Mouse (Mus musculus) hindbrain, embryonic 12.5 days (tissue): ENCODE data around the gene Rbfox1. TPM values are rescaled to one million over a fixed set of nuclear protein-coding genes. Genes with fewer than 3 reads are reported as not detected.

Experiments used
- ATAC-seq: fragments of 200-750 bp; cut with Nextera tagmentation; 2 replicates; pipeline ENCODE4 v1.8.0; 2017; ENCODE audit warnings: moderate TSS enrichment; ENCODE audit not compliant: low FRiP score
- H3K27ac ChIP-seq: fragments of 300-500 bp; sonication (generic); 2 replicates; pipeline ENCODE4 v1.5.1; 2016; ENCODE audit warnings: mild to moderate bottlenecking
- H3K27me3 ChIP-seq: fragments of 300-500 bp; sonication (generic); 2 replicates; pipeline ENCODE4 v1.6.1; 2016; ENCODE audit warnings: mild to moderate bottlenecking
- H3K36me3 ChIP-seq: fragments of 300-500 bp; sonication (generic); 2 replicates; pipeline ENCODE4 v1.6.1; 2016; ENCODE audit warnings: mild to moderate bottlenecking
- H3K4me1 ChIP-seq: fragments of 300-500 bp; sonication (generic); 2 replicates; pipeline ENCODE4 v1.6.1; 2016
- H3K4me2 ChIP-seq: fragments of 300-500 bp; sonication (generic); replicated peaks from 2 replicates; pipeline ENCODE4 v1.6.1; 2016; ENCODE audit warnings: mild to moderate bottlenecking
- H3K4me3 ChIP-seq: fragments of 300-500 bp; sonication (generic); 2 replicates; pipeline ENCODE4 v1.5.1; 2016; ENCODE audit warnings: mild to moderate bottlenecking
- H3K9ac ChIP-seq: fragments of 300-500 bp; sonication (generic); 2 replicates; pipeline ENCODE4 v1.6.1; 2016; ENCODE audit warnings: mild to moderate bottlenecking, moderate library complexity
- H3K9me3 ChIP-seq: fragments of 300-500 bp; sonication (generic); replicated peaks from 2 replicates; pipeline ENCODE4 v1.6.1; 2016; ENCODE audit warnings: mild to moderate bottlenecking
- WGBS: fragments of 180-500 bp; shearing (Covaris S2); methylation state at CpG from one replicate; pipeline ENCODE4 v1.1.7; 2016; 5-methylcytosine and 5-hydroxymethylcytosine counted together
- polyA plus RNA-seq: library from polyadenylated mRNA; unstranded; fragments of >200 nt; fragmentation: Nextera tagmentation; extraction: Ambion mirVana; gene quantifications from 2 replicates; pipeline ENCODE4 v1.2.1, GENCODE M21; 2016

Gene Rbfox1
- polyA plus RNA-seq, 1 experiment from 2014 or later = 50.1 TPM

GRCm38 (mm10) chr16:5911880-5912327, 26.7 kb downstream of the Rbfox1 start:
- WGBS = 11% methylated on average over 2 of the region's 2 CpGs
- Histone ChIP-seq H3K4me2 (no peak overlapping the region), H3K36me3 (no peaks in the 10 kb centered on the region), H3K4me1 (peaks cover 11% of the 10 kb centered on the region; the same call in 1 of the 2 replicates), H3K9ac (no peak overlapping the region), H3K9me3 (no peaks in the 10 kb centered on the region), H3K27ac (0 out of 2 replicates have a peak overlapping the region, but pooled peaks have one; percentile 25), H3K27me3 (no peaks in the 10 kb centered on the region), H3K4me3 (no peak overlapping the region)
- ATAC-seq = peak; percentile 77

- Histone ChIP-seq H3K4me2 (no peak overlapping the region), H3K9ac (no peak overlapping the region), H3K4me1 (peaks cover 8% of the 10 kb centered on the region; the same call in 1 of the 2 replicates), H3K4me3 (no peak overlapping the region), H3K27me3 (no peaks in the 10 kb centered on the region), H3K27ac (no peak overlapping the region), H3K9me3 (no peaks in the 10 kb centered on the region), H3K36me3 (no peaks in the 10 kb centered on the region)
- ATAC-seq = no peak
These were observed 32.8 kb downstream of the Rbfox1 start for GRCm38 (mm10) chr16:5917937-5918336.

GRCm38 (mm10) chr16:5926986-5927385, 41.8 kb downstream of the Rbfox1 start:
- Histone ChIP-seq H3K9me3 (no peaks in the 10 kb centered on the region), H3K27ac (0 out of 2 replicates have a peak overlapping the region, but pooled peaks have one; percentile 12), H3K36me3 (no peaks in the 10 kb centered on the region), H3K27me3 (no peaks in the 10 kb centered on the region), H3K4me3 (no peak overlapping the region), H3K4me2 (no peak overlapping the region), H3K9ac (no peak overlapping the region), H3K4me1 (peaks cover 10% of the 10 kb centered on the region; the same call in 1 of the 2 replicates)
- ATAC-seq = no peak
- 7% methylated on average over 1 of the region's 1 CpGs for WGBS

- Histone ChIP-seq H3K4me1 (peaks cover 10% of the 10 kb centered on the region; the same call in 1 of the 2 replicates), H3K9ac (no peak overlapping the region), H3K36me3 (no peaks in the 10 kb centered on the region), H3K27ac (no peak overlapping the region), H3K9me3 (no peaks in the 10 kb centered on the region), H3K27me3 (no peaks in the 10 kb centered on the region), H3K4me2 (no peak overlapping the region), H3K4me3 (no peak overlapping the region)
- peak; percentile 40 for ATAC-seq
- WGBS = 22% methylated on average over 7 of the region's 7 CpGs
These were observed 46.5 kb downstream of the Rbfox1 start for GRCm38 (mm10) chr16:5931680-5932079.

GRCm38 (mm10) chr16:5940016-5940415, 54.9 kb downstream of the Rbfox1 start:
- Histone ChIP-seq H3K9ac (no peak overlapping the region), H3K9me3 (no peaks in the 10 kb centered on the region), H3K4me1 (no peaks in the 10 kb centered on the region), H3K36me3 (no peaks in the 10 kb centered on the region), H3K27ac (no peak overlapping the region), H3K27me3 (no peaks in the 10 kb centered on the region), H3K4me2 (no peak overlapping the region), H3K4me3 (no peak overlapping the region)
- WGBS = 63% methylated on average over 4 of the region's 4 CpGs
- ATAC-seq = no peak

- Histone ChIP-seq H3K36me3 (no peaks in the 10 kb centered on the region), H3K9ac (no peak overlapping the region), H3K27ac (no peak overlapping the region), H3K27me3 (no peaks in the 10 kb centered on the region), H3K4me2 (no peak overlapping the region), H3K4me3 (no peak overlapping the region), H3K4me1 (no peaks in the 10 kb centered on the region), H3K9me3 (no peaks in the 10 kb centered on the region)
- no peak for ATAC-seq
- WGBS = 71% methylated on average over 1 of the region's 1 CpGs
These were observed 60.5 kb downstream of the Rbfox1 start for GRCm38 (mm10) chr16:5945682-5946081.

GRCm38 (mm10) chr16:5953106-5953505, 68.0 kb downstream of the Rbfox1 start:
- Histone ChIP-seq H3K9me3 (no peaks in the 10 kb centered on the region), H3K4me1 (no peaks in the 10 kb centered on the region), H3K27me3 (no peaks in the 10 kb centered on the region), H3K27ac (no peak overlapping the region), H3K36me3 (no peaks in the 10 kb centered on the region), H3K9ac (no peak overlapping the region), H3K4me2 (no peak overlapping the region), H3K4me3 (no peak overlapping the region)
- 73% methylated on average over 3 of the region's 3 CpGs for WGBS
- ATAC-seq = no peak

GRCm38 (mm10) chr16:5957418-5957817, 72.3 kb downstream of the Rbfox1 start:
- Histone ChIP-seq H3K9ac (no peak overlapping the region), H3K4me2 (no peak overlapping the region), H3K4me3 (no peak overlapping the region), H3K36me3 (no peaks in the 10 kb centered on the region), H3K4me1 (no peaks in the 10 kb centered on the region), H3K27me3 (no peaks in the 10 kb centered on the region), H3K27ac (no peak overlapping the region), H3K9me3 (no peaks in the 10 kb centered on the region)
- WGBS = 79% methylated on average over 4 of the region's 4 CpGs
- no peak for ATAC-seq

GRCm38 (mm10) chr16:5961786-5962185, 76.6 kb downstream of the Rbfox1 start:
- H3K4me2 ChIP-seq = no peak overlapping the region
- H3K4me1 ChIP-seq = no peaks in the 10 kb centered on the region
- H3K9ac ChIP-seq = no peak overlapping the region
- no peak for ATAC-seq
- no peak overlapping the region for H3K27ac ChIP-seq
- no peak overlapping the region for H3K4me3 ChIP-seq
- no peaks in the 10 kb centered on the region for H3K36me3 ChIP-seq
- H3K27me3 ChIP-seq = no peaks in the 10 kb centered on the region
- WGBS = 79% methylated on average over 3 of the region's 3 CpGs
- H3K9me3 ChIP-seq = no peaks in the 10 kb centered on the region

GRCm38 (mm10) chr16:5974172-5974571, 89.0 kb downstream of the Rbfox1 start:
- no peak for ATAC-seq
- 37% methylated on average over 2 of the region's 2 CpGs for WGBS
- H3K9ac ChIP-seq = no peak overlapping the region
- H3K4me3 ChIP-seq = no peak overlapping the region
- no peaks in the 10 kb centered on the region for H3K36me3 ChIP-seq
- H3K27ac ChIP-seq = no peak overlapping the region
- no peaks in the 10 kb centered on the region for H3K9me3 ChIP-seq
- no peak overlapping the region for H3K4me2 ChIP-seq
- H3K27me3 ChIP-seq = no peaks in the 10 kb centered on the region
- no peaks in the 10 kb centered on the region for H3K4me1 ChIP-seq

GRCm38 (mm10) chr16:5992045-5993011, 107.2 kb downstream of the Rbfox1 start:
- WGBS = 38% methylated on average over 10 of the region's 10 CpGs
- H3K9ac ChIP-seq = no peak overlapping the region
- ATAC-seq = peak; percentile 63
- H3K4me2 ChIP-seq = no peak overlapping the region
- H3K9me3 ChIP-seq = no peaks in the 10 kb centered on the region
- no peak overlapping the region for H3K27ac ChIP-seq
- H3K4me1 ChIP-seq = peaks cover 19% of the 10 kb centered on the region
- H3K36me3 ChIP-seq = no peaks in the 10 kb centered on the region
- no peak overlapping the region for H3K4me3 ChIP-seq
- H3K27me3 ChIP-seq = peaks cover 19% of the 10 kb centered on the region

GRCm38 (mm10) chr16:5997136-5997535, 112.0 kb downstream of the Rbfox1 start:
- ATAC-seq = no peak
- peaks cover 17% of the 10 kb centered on the region for H3K4me1 ChIP-seq
- 41% methylated on average over 4 of the region's 4 CpGs for WGBS
- H3K27me3 ChIP-seq = peaks cover 21% of the 10 kb centered on the region
- no peak overlapping the region for H3K4me3 ChIP-seq
- H3K36me3 ChIP-seq = no peaks in the 10 kb centered on the region
- no peak overlapping the region for H3K27ac ChIP-seq
- H3K4me2 ChIP-seq = no peak overlapping the region
- no peak overlapping the region for H3K9ac ChIP-seq
- H3K9me3 ChIP-seq = no peaks in the 10 kb centered on the region

GRCm38 (mm10) chr16:5997651-5998050, 112.5 kb downstream of the Rbfox1 start:
- peaks cover 12% of the 10 kb centered on the region for H3K4me1 ChIP-seq
- peaks cover 21% of the 10 kb centered on the region for H3K27me3 ChIP-seq
- H3K9me3 ChIP-seq = no peaks in the 10 kb centered on the region
- H3K27ac ChIP-seq = no peak overlapping the region
- 86% methylated on average over 4 of the region's 4 CpGs for WGBS
- no peak overlapping the region for H3K9ac ChIP-seq
- H3K4me2 ChIP-seq = no peak overlapping the region
- no peak for ATAC-seq
- H3K36me3 ChIP-seq = no peaks in the 10 kb centered on the region
- no peak overlapping the region for H3K4me3 ChIP-seq
